8 mouse cellular contexts compared by ENCODE assay signal in genomic region chr13:55727839-55728238, GRCm38 (mm10). TPM values are rescaled to one million over a fixed set of nuclear protein-coding genes. Genes with fewer than 3 reads are reported as not detected.
A peak's percentile ranks its signal among the peaks of the same experiment; 100 is the strongest.
DNase-seq lines count a peak whose midpoint lies in the region; ATAC-seq and TF ChIP-seq lines count a peak whose summit lies in the region.

No protein-coding gene starts in this region.

- peak overlapping the region; percentile 93 for H3K9ac ChIP-seq in MEL (ENCODE audit: control insufficient read depth, low read depth, low read length, poor library complexity, severe bottlenecking)
- peak overlapping the region; percentile 68 for H3K9ac ChIP-seq in forebrain, embryonic 15.5 days (replicated peaks)
- peak overlapping the region; percentile 77 for H3K9ac ChIP-seq in lung, embryonic 14.5 days

- peaks cover 0 to 2% of the 10 kb centered on the region in 2 experiments; a peak in 3 of 4 replicates for H3K36me3 ChIP-seq in MEL (ENCODE audit: control insufficient read depth in 1 of 2, insufficient read depth in 2 of 2, low read length in 2 of 2)
- H3K36me3 ChIP-seq in forebrain, embryonic 15.5 days, result peaks cover 13% of the 10 kb centered on the region
- H3K36me3 ChIP-seq in lung, embryonic 14.5 days (ENCODE audit: insufficient read depth), result peaks cover 23% of the 10 kb centered on the region; the same call in 1 of the 2 replicates

- peaks cover 0 to 3% of the 10 kb centered on the region in 2 experiments; a peak in 2 of 4 replicates for H3K4me1 ChIP-seq in MEL (ENCODE audit: control insufficient read depth in 1 of 2, insufficient read depth in 2 of 2, low read length in 2 of 2)
- peaks cover 3% of the 10 kb centered on the region; the same call in 1 of the 2 replicates for H3K4me1 ChIP-seq in forebrain, embryonic 15.5 days
- no peaks in the 10 kb centered on the region for H3K4me1 ChIP-seq in lung, embryonic 14.5 days (ENCODE audit: insufficient read depth)

- H3K27me3 ChIP-seq in MEL (ENCODE audit: control insufficient read depth in 1 of 2, insufficient read depth in 2 of 2, low read length in 2 of 2), result no peaks in the 10 kb centered on the region
- no peaks in the 10 kb centered on the region for H3K27me3 ChIP-seq in forebrain, embryonic 15.5 days
- no peaks in the 10 kb centered on the region for H3K27me3 ChIP-seq in lung, embryonic 14.5 days (ENCODE audit: insufficient read depth, low read length)

- intact Hi-C loops in heart, postnatal 36 days (cut with DNase I), result loop anchor here (1.0 to 10.0 kb wide), 5 partner anchors 13 to 427 kb away; partner anchors contain the start of gene B230219D22Rik

- peak; percentile 83 for TF ChIP-seq RAD21 in MEL (IDR thresholded peaks at IDR 0.05; ENCODE audit: low read depth, low read length)

- TF ChIP-seq EP300 in MEL (IDR thresholded peaks at IDR 0.05; ENCODE audit: low read depth in 1 of 2, low read length in 2 of 2), result no peak

- TF ChIP-seq CTCF in MEL (IDR thresholded peaks at IDR 0.05 in 2 of 3, conservative IDR thresholded peaks at IDR 0.05 in 1 of 3; ENCODE audit: control insufficient read depth in 1 of 3, insufficient read depth in 1 of 3, low read depth in 2 of 3, low read length in 3 of 3, poor library complexity in 1 of 3, severe bottlenecking in 1 of 3), result peak; percentile 27 to 88 (median 35); a peak in 5 of 6 replicates
- TF ChIP-seq CTCF in lung, embryonic 14.5 days (IDR thresholded peaks at IDR 0.05; ENCODE audit: low read depth), result peak; percentile 65

- peak; percentile 88 for DNase-seq in MEL (ENCODE audit: low read depth, low spot score)
- DNase-seq in cerebellum, adult 11-12 months, result peak; percentile 62
- peak; percentile 71 to 78 for DNase-seq in heart, postnatal 36 days
- peak; percentile 72 for DNase-seq in layer of hippocampus, adult 11-12 months (ENCODE audit: low spot score)
- DNase-seq in lung, embryonic 14.5 days, result peak; percentile 90
- peak; percentile 71 for DNase-seq in testis, postnatal 10 days (ENCODE audit: low spot score)

- peak overlapping the region; percentile 64 for H3K4me2 ChIP-seq in forebrain, embryonic 15.5 days (replicated peaks)
- peak overlapping the region; percentile 78 for H3K4me2 ChIP-seq in lung, embryonic 14.5 days

- peak; percentile 74 for ATAC-seq in forebrain, embryonic 15.5 days (replicated peaks)
- ATAC-seq in lung, embryonic 14.5 days (ENCODE audit: insufficient read depth), result peak; percentile 81
- peak; percentile 81 for ATAC-seq in neutrophil, adult 5-6 weeks (ENCODE audit: extremely low read depth, insufficient number of reproducible peaks, low FRiP score, poor library complexity, severe bottlenecking)

- H3K79me2 ChIP-seq in MEL (ENCODE audit: control insufficient read depth, insufficient read depth, low read length, poor library complexity), result peaks cover 9% of the 10 kb centered on the region; the same call in 1 of the 2 replicates

- WGBS in forebrain, embryonic 15.5 days, result 3% methylated on average over 19 of the region's 19 CpGs
- WGBS in lung, embryonic 14.5 days, result 1% methylated on average over 19 of the region's 19 CpGs

- peak overlapping the region; percentile 91 for H3K27ac ChIP-seq in MEL (ENCODE audit: control insufficient read depth, low read depth, low read length)
- H3K27ac ChIP-seq in forebrain, embryonic 15.5 days (replicated peaks), result peak overlapping the region; percentile 93
- H3K27ac ChIP-seq in lung, embryonic 14.5 days (ENCODE audit: low read depth), result peak overlapping the region; percentile 98

- no peaks in the 10 kb centered on the region for H3K9me3 ChIP-seq in MEL (replicated peaks; ENCODE audit: insufficient read depth, low read length)
- H3K9me3 ChIP-seq in forebrain, embryonic 15.5 days, result no peaks in the 10 kb centered on the region
- H3K9me3 ChIP-seq in lung, embryonic 14.5 days (ENCODE audit: low read depth, low read length), result no peaks in the 10 kb centered on the region

- TF ChIP-seq POLR2A in MEL (IDR thresholded peaks at IDR 0.05; ENCODE audit: control insufficient read depth in 1 of 2, insufficient read depth in 1 of 2, low read depth in 1 of 2, low read length in 2 of 2, poor library complexity in 1 of 2), result peak in 1 of 2 experiments; percentile 47; a peak in 1 of 4 replicates

- peak overlapping the region; percentile 74 to 88 for H3K4me3 ChIP-seq in MEL (ENCODE audit: control insufficient read depth in 1 of 2, insufficient read depth in 1 of 2, low read depth in 2 of 2, low read length in 2 of 2)
- H3K4me3 ChIP-seq in forebrain, embryonic 15.5 days, result peak overlapping the region; percentile 50
- peak overlapping the region; percentile 65 for H3K4me3 ChIP-seq in lung, embryonic 14.5 days (ENCODE audit: low read depth, low read length)

TF ChIP-seq in MEL, 35 proteins besides CTCF, POLR2A, EP300 and RAD21 (continues in another document):
- TF ChIP-seq TBP (IDR thresholded peaks at IDR 0.05; ENCODE audit: low read depth, low read length) (peak; percentile 76), KAT2A (conservative IDR thresholded peaks at IDR 0.05; ENCODE audit: low read depth, low read length) (no peak), MYC (IDR thresholded peaks at IDR 0.05; ENCODE audit: low read depth, low read length) (no peak; the same call in 1 of the 2 replicates), POLR2AphosphoS5 (IDR thresholded peaks at IDR 0.05; ENCODE audit: borderline replicate concordance, low read depth, low read length) (no peak), MAZ (IDR thresholded peaks at IDR 0.05; ENCODE audit: low read depth, low read length) (peak; percentile 41; the same call in 1 of the 2 replicates), HCFC1 (IDR thresholded peaks at IDR 0.05; ENCODE audit: low read depth, low read length) (0 out of 2 replicates have a peak, but pooled peaks have one; percentile 37), JUND (IDR thresholded peaks at IDR 0.05; ENCODE audit: low read depth, low read length) (no peak), MAFK (IDR thresholded peaks at IDR 0.05; ENCODE audit: borderline replicate concordance, low read depth, low read length) (0 out of 2 replicates have a peak, but pooled peaks have one; percentile 34), ELF1 (IDR thresholded peaks at IDR 0.05; ENCODE audit: low read depth, low read length) (no peak), ETS1 (IDR thresholded peaks at IDR 0.05; ENCODE audit: low read depth, low read length) (0 out of 2 replicates have a peak, but pooled peaks have one; percentile 35), GATA1 (IDR thresholded peaks at IDR 0.05; ENCODE audit: low read depth, low read length) (no peak), CHD1 (IDR thresholded peaks at IDR 0.05; ENCODE audit: low read depth, low read length) (0 out of 2 replicates have a peak, but pooled peaks have one; percentile 18), TCF12 (IDR thresholded peaks at IDR 0.05; ENCODE audit: low read depth, low read length) (peak; percentile 39; the same call in 1 of the 2 replicates), GABPA (IDR thresholded peaks at IDR 0.05; ENCODE audit: low read depth, low read length) (no peak), ZMIZ1 (IDR thresholded peaks at IDR 0.05; ENCODE audit: low read depth, low read length) (0 out of 2 replicates have a peak, but pooled peaks have one; percentile 52), TAL1 (IDR thresholded peaks at IDR 0.05; ENCODE audit: low read length) (no peak), UBTF (IDR thresholded peaks at IDR 0.05; ENCODE audit: borderline replicate concordance, insufficient read depth, low read depth, low read length) (no peak), ZC3H11A (IDR thresholded peaks at IDR 0.05; ENCODE audit: low read depth, low read length) (peak; percentile 54), E2F4 (IDR thresholded peaks at IDR 0.05; ENCODE audit: borderline replicate concordance, low read depth, low read length) (no peak), CHD2 (IDR thresholded peaks at IDR 0.05; ENCODE audit: low read length) (no peak), USF1 (IDR thresholded peaks at IDR 0.05; ENCODE audit: low read depth, low read length) (no peak), NELFE (IDR thresholded peaks at IDR 0.05; ENCODE audit: low read depth, low read length) (peak; percentile 23)

RNA-seq across cellular contexts. Expression of gene Pcbd2, which starts 0.7 kb away (rescaled TPM):
- total RNA-seq in MEL (2012; rRNA removed), result 24.6 and 32.0 TPM in 2 replicates
- polyA plus RNA-seq in MEL (2012; ENCODE audit: insufficient read depth in 1 of 2, insufficient read length in 2 of 2, low read depth in 1 of 2, low replicate concordance in 2 of 2, missing spikeins in 1 of 2), result 10 to 100 TPM in 1 of 2 experiments, not detected in 1; 69.4 TPM
- polyA plus RNA-seq in forebrain, embryonic 15.5 days (2015; fragmentation: Nextera tagmentation; extraction: Ambion mirVana), result 18.4 and 21.0 TPM in 2 replicates
- total RNA-seq in heart, postnatal 36 days (2021), result 10 to 100 TPM; 45.2 to 49.6 TPM
- polyA plus RNA-seq in lung, embryonic 14.5 days (2014; fragmentation: Nextera tagmentation; extraction: Ambion mirVana), result 55.5 and 59.7 TPM in 2 replicates
- total RNA-seq in neutrophil, adult 5-6 weeks (2017), result 8.7 and 17.8 TPM in 2 replicates

RNA-seq across cellular contexts. Expression of gene Txndc15, which starts 13.4 kb away (rescaled TPM):
- 37.5 and 43.0 TPM in 2 replicates for total RNA-seq in MEL (2012; rRNA removed)
- 10 to 100 TPM in 1 of 2 experiments, not detected in 1; 31.5 TPM for polyA plus RNA-seq in MEL (2012; ENCODE audit: insufficient read depth in 1 of 2, insufficient read length in 2 of 2, low read depth in 1 of 2, low replicate concordance in 2 of 2, missing spikeins in 1 of 2)
- 119 and 121 TPM in 2 replicates for polyA plus RNA-seq in forebrain, embryonic 15.5 days (2015; fragmentation: Nextera tagmentation; extraction: Ambion mirVana)
- total RNA-seq in heart, postnatal 36 days (2021), result 10 to 100 TPM; 42.6 to 45.8 TPM
- 76.4 and 76.6 TPM in 2 replicates for polyA plus RNA-seq in lung, embryonic 14.5 days (2014; fragmentation: Nextera tagmentation; extraction: Ambion mirVana)
- total RNA-seq in neutrophil, adult 5-6 weeks (2017), result 25.3 and 31.1 TPM in 2 replicates

RNA-seq across cellular contexts. Expression of gene B230219D22Rik, which starts 34.9 kb away (rescaled TPM):
- total RNA-seq in MEL (2012; rRNA removed), result 16.2 and 20.4 TPM in 2 replicates
- polyA plus RNA-seq in MEL (2012; ENCODE audit: insufficient read depth in 1 of 2, insufficient read length in 2 of 2, low read depth in 1 of 2, low replicate concordance in 2 of 2, missing spikeins in 1 of 2), result 100 to 1,000 TPM in 1 of 2 experiments, 10 to 100 TPM in 1; 30.0 to 145 TPM
- 70.6 and 70.8 TPM in 2 replicates for polyA plus RNA-seq in forebrain, embryonic 15.5 days (2015; fragmentation: Nextera tagmentation; extraction: Ambion mirVana)
- total RNA-seq in heart, postnatal 36 days (2021), result 10 to 100 TPM; 39.6 to 45.0 TPM
- polyA plus RNA-seq in lung, embryonic 14.5 days (2014; fragmentation: Nextera tagmentation; extraction: Ambion mirVana), result 79.7 and 84.8 TPM in 2 replicates
- total RNA-seq in neutrophil, adult 5-6 weeks (2017), result 42.8 and 43.5 TPM in 2 replicates

RNA-seq across cellular contexts. Expression of gene Catsper3, which starts 56.5 kb away (rescaled TPM):
- total RNA-seq in MEL (2012; rRNA removed), result not detected in 2 replicates
- polyA plus RNA-seq in MEL (2012; ENCODE audit: insufficient read depth in 1 of 2, insufficient read length in 2 of 2, low read depth in 1 of 2, low replicate concordance in 2 of 2, missing spikeins in 1 of 2), result not detected
- polyA plus RNA-seq in forebrain, embryonic 15.5 days (2015; fragmentation: Nextera tagmentation; extraction: Ambion mirVana), result not detected in 2 replicates
- total RNA-seq in heart, postnatal 36 days (2021), result not detected
- 0.18 TPM in 1 of 2 replicates, not detected in the other for polyA plus RNA-seq in lung, embryonic 14.5 days (2014; fragmentation: Nextera tagmentation; extraction: Ambion mirVana)
- total RNA-seq in neutrophil, adult 5-6 weeks (2017), result not detected in 2 replicates

Comparison
In these comparisons a context has a peak if more than half of its experiments do, and no peak if none do; other contexts are left out.
1. Peak in every context shown above with its lines: DNase-seq, ATAC-seq, H3K4me3 ChIP-seq and H3K27ac ChIP-seq.